Mouse (Mus musculus): ENCODE measurements around the gene Lpcat1. TPM values are rescaled to one million over a fixed set of nuclear protein-coding genes. Genes with fewer than 3 reads are reported as not detected.

Gene Lpcat1
- polyA plus RNA-seq, 2 experiments: 61.0 to 63.7 TPM

- 81% methylated on average over 3 of the region's 3 CpGs for WGBS (ENCODE audit: insufficient replicate concordance)
- Histone ChIP-seq H3K4me3 (ENCODE audit: insufficient read depth in 1 of 2, low read depth in 2 of 2, low read length in 2 of 2) (no peak overlapping the region), H3K4me2 (ENCODE audit: low read depth) (no peak overlapping the region), H3K9ac (replicated peaks) (no peak overlapping the region; the same call in 1 of the 2 replicates), H3K36me3 (replicated peaks; ENCODE audit: control insufficient read depth, insufficient read depth, low read depth) (no peaks in the 10 kb centered on the region), H3K9me3 (ENCODE audit: control insufficient read depth, low read length) (no peaks in the 10 kb centered on the region), H3K4me1 (replicated peaks; ENCODE audit: control insufficient read depth in 2 of 2, insufficient read depth in 2 of 2, low read length in 1 of 2) (peaks cover 47 to 57% of the 10 kb centered on the region in 2 experiments), H3K27me3 (ENCODE audit: control insufficient read depth, insufficient read depth, low read length) (no peaks in the 10 kb centered on the region), H3K27ac (peak overlapping the region; percentile 44; the same call in 1 of the 2 replicates)
- TF ChIP-seq EP300 (IDR thresholded peaks at IDR 0.05; ENCODE audit: low read depth) (no peak), CTCF (IDR thresholded peaks at IDR 0.05; ENCODE audit: low read depth) (no peak)
- DNase-seq (ENCODE audit: low read depth in 3 of 3, low spot score in 3 of 3): no peak
- no peak for ATAC-seq (ENCODE audit: insufficient read depth)
Observed at GRCm38 (mm10) chr13:73448723-73449122, 18.3 kb upstream of the Lpcat1 start.

GRCm38 (mm10) chr13:73453503-73454217 is 13.3 kb upstream of the Lpcat1 start:
- ATAC-seq (ENCODE audit: insufficient read depth): no peak
- no peak for DNase-seq (ENCODE audit: low read depth in 3 of 3, low spot score in 3 of 3)
- Histone ChIP-seq H3K9ac (replicated peaks) (no peak overlapping the region), H3K9me3 (ENCODE audit: control insufficient read depth, low read length) (no peaks in the 10 kb centered on the region), H3K4me3 (ENCODE audit: insufficient read depth in 1 of 2, low read depth in 2 of 2, low read length in 2 of 2) (no peak overlapping the region), H3K27ac (no peak overlapping the region), H3K4me2 (ENCODE audit: low read depth) (no peak overlapping the region), H3K36me3 (replicated peaks; ENCODE audit: control insufficient read depth, insufficient read depth, low read depth) (no peaks in the 10 kb centered on the region), H3K27me3 (ENCODE audit: control insufficient read depth, insufficient read depth, low read length) (no peaks in the 10 kb centered on the region), H3K4me1 (replicated peaks; ENCODE audit: control insufficient read depth in 2 of 2, insufficient read depth in 2 of 2, low read length in 1 of 2) (peaks cover 3 to 14% of the 10 kb centered on the region in 2 experiments)
- TF ChIP-seq EP300 (IDR thresholded peaks at IDR 0.05; ENCODE audit: low read depth) (no peak), CTCF (IDR thresholded peaks at IDR 0.05; ENCODE audit: low read depth) (no peak)
- 76% methylated on average over 3 of the region's 3 CpGs for WGBS (ENCODE audit: insufficient replicate concordance)

GRCm38 (mm10) chr13:73455328-73455727 is 11.7 kb upstream of the Lpcat1 start:
- DNase-seq (ENCODE audit: low read depth in 3 of 3, low spot score in 3 of 3) (no peak), ATAC-seq (ENCODE audit: insufficient read depth) (no peak)
- Histone ChIP-seq H3K27ac (no peak overlapping the region), H3K4me1 (replicated peaks; ENCODE audit: control insufficient read depth in 2 of 2, insufficient read depth in 2 of 2, low read length in 1 of 2) (peaks cover 9 to 21% of the 10 kb centered on the region in 2 experiments), H3K9me3 (ENCODE audit: control insufficient read depth, low read length) (no peaks in the 10 kb centered on the region), H3K9ac (replicated peaks) (no peak overlapping the region), H3K4me3 (ENCODE audit: insufficient read depth in 1 of 2, low read depth in 2 of 2, low read length in 2 of 2) (no peak overlapping the region), H3K36me3 (replicated peaks; ENCODE audit: control insufficient read depth, insufficient read depth, low read depth) (no peaks in the 10 kb centered on the region), H3K27me3 (ENCODE audit: control insufficient read depth, insufficient read depth, low read length) (no peaks in the 10 kb centered on the region), H3K4me2 (ENCODE audit: low read depth) (no peak overlapping the region)
- WGBS (ENCODE audit: insufficient replicate concordance): 72% methylated on average over 3 of the region's 3 CpGs
- TF ChIP-seq CTCF (IDR thresholded peaks at IDR 0.05; ENCODE audit: low read depth) (no peak), EP300 (IDR thresholded peaks at IDR 0.05; ENCODE audit: low read depth) (no peak)

- TF ChIP-seq EP300 (IDR thresholded peaks at IDR 0.05; ENCODE audit: low read depth) (no peak), CTCF (IDR thresholded peaks at IDR 0.05; ENCODE audit: low read depth) (no peak)
- no peak overlapping the region for H3K4me2 ChIP-seq (ENCODE audit: low read depth)
- no peaks in the 10 kb centered on the region for H3K27me3 ChIP-seq (ENCODE audit: control insufficient read depth, insufficient read depth, low read length)
- ATAC-seq (ENCODE audit: insufficient read depth): no peak
- DNase-seq (ENCODE audit: low read depth in 3 of 3, low spot score in 3 of 3): no peak
- H3K4me1 ChIP-seq (replicated peaks; ENCODE audit: control insufficient read depth in 2 of 2, insufficient read depth in 2 of 2, low read length in 1 of 2): peaks cover 9 to 18% of the 10 kb centered on the region in 2 experiments
- no peaks in the 10 kb centered on the region for H3K9me3 ChIP-seq (ENCODE audit: control insufficient read depth, low read length)
- no peak overlapping the region for H3K9ac ChIP-seq (replicated peaks)
- 71% methylated on average over 4 of the region's 4 CpGs for whole genome bisulfite sequencing (ENCODE audit: insufficient replicate concordance)
- H3K4me3 ChIP-seq (ENCODE audit: insufficient read depth in 1 of 2, low read depth in 2 of 2, low read length in 2 of 2): no peak overlapping the region
- H3K27ac ChIP-seq: no peak overlapping the region
- no peaks in the 10 kb centered on the region for H3K36me3 ChIP-seq (replicated peaks; ENCODE audit: control insufficient read depth, insufficient read depth, low read depth)
Observed at GRCm38 (mm10) chr13:73457301-73457700, 9.7 kb upstream of the Lpcat1 start.

GRCm38 (mm10) chr13:73457741-73458140 is 9.3 kb upstream of the Lpcat1 start:
- Histone ChIP-seq H3K4me3 (ENCODE audit: insufficient read depth in 1 of 2, low read depth in 2 of 2, low read length in 2 of 2) (no peak overlapping the region), H3K9ac (replicated peaks) (no peak overlapping the region), H3K27me3 (ENCODE audit: control insufficient read depth, insufficient read depth, low read length) (no peaks in the 10 kb centered on the region), H3K9me3 (ENCODE audit: control insufficient read depth, low read length) (no peaks in the 10 kb centered on the region), H3K4me2 (ENCODE audit: low read depth) (no peak overlapping the region), H3K36me3 (replicated peaks; ENCODE audit: control insufficient read depth, insufficient read depth, low read depth) (no peaks in the 10 kb centered on the region), H3K27ac (no peak overlapping the region), H3K4me1 (replicated peaks; ENCODE audit: control insufficient read depth in 2 of 2, insufficient read depth in 2 of 2, low read length in 1 of 2) (peaks cover 9 to 18% of the 10 kb centered on the region in 2 experiments)
- no peak for ATAC-seq (ENCODE audit: insufficient read depth)
- WGBS (ENCODE audit: insufficient replicate concordance): 62% methylated on average over 2 of the region's 2 CpGs
- TF ChIP-seq EP300 (IDR thresholded peaks at IDR 0.05; ENCODE audit: low read depth): no peak
- no peak for TF ChIP-seq CTCF (IDR thresholded peaks at IDR 0.05; ENCODE audit: low read depth)
- no peak for DNase-seq (ENCODE audit: low read depth in 3 of 3, low spot score in 3 of 3)
